Mouse (Mus musculus) frontal cortex, postnatal 25 days (tissue): ENCODE data around the gene Ccdc155.
A peak's percentile ranks its signal among the peaks of the same experiment; 100 is the strongest.
"Not testable (repeated sequence)": the region's sequence is repeated elsewhere in the genome, so short reads cannot be mapped to it uniquely, and the experiment has no call there.

Source experiments
- DNase-seq, 2 experiments: peaks; one replicate each; pipeline ENCODE4 v3.0.0; 2022; ENCODE audit warnings: low spot score in 2 of 2

Ccdc155 gene

DNA sequence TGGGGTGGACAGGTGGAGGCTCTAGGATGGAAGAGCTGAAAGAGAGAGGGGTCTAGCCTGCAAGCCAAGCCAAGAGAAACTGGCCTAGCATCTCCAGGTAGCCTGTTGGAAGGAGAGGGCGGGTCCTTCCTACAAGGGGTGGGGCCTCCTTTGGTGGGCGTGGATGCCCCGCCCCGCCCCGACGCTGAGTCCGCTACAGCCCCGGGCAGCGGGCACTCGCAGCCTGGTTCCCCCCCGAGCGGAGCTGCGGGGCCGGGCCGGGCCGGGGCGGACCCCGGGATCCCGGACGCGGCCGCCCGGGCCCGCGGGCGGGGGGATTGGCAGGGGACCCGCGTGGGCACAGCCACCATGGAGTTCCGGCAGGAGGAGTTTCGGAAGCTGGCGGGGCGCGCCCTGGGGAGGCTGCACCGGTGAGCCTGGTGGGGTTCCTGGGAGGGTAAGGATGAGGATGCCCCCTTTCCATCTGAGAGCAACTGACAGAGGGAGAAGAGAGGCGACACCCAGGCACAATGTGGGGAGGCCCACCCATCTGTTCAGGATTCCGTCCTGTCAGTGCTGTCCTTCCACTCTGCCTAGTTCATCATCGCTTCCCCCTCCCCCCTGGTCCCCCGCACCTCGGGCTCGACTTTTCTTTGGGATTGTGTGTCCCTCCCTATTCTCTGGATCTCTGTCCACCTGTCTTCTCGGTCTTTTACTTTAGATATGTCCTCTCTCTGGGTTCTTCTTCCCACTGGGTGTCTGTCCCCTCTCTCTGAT, 40.8 kb downstream of the Ccdc155 start, which contains the start of gene Slc17a7:
Gene Slc17a7 (plus strand): TSS at position 215 of the 756 bp plus-strand sequence.
- no peak for DNase-seq

- DNase-seq: no peak
Measured at GRCm38 (mm10) chr7:45162996-45163615, 41.6 kb downstream of the Ccdc155 start.

GRCm38 (mm10) chr7:45162551-45162950, 42.1 kb downstream of the Ccdc155 start:
- no peak for DNase-seq

- peak; percentile 89 to 90 for DNase-seq
Measured at GRCm38 (mm10) chr7:45161612-45162473, 42.8 kb downstream of the Ccdc155 start.

DNA sequence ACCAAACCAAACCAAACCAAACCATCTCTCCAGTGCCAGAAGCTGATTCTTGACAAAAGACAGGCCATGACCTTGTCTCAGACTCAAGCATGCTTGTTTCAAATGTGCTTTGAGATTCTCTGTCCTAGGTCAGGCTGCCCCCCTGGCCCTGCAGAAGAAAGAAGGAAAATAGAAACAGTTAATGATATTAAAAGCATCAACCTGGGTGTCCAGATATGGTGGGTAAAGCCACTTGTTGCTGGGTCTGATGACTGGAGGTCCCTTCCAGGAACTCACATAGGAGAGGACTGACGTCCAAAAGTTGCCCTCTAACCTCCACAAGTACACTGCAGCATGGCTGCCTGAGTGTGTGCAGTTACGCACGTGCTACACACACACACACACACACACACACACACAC, 43.8 kb downstream of the Ccdc155 start:
- DNase-seq: no peak

DNA sequence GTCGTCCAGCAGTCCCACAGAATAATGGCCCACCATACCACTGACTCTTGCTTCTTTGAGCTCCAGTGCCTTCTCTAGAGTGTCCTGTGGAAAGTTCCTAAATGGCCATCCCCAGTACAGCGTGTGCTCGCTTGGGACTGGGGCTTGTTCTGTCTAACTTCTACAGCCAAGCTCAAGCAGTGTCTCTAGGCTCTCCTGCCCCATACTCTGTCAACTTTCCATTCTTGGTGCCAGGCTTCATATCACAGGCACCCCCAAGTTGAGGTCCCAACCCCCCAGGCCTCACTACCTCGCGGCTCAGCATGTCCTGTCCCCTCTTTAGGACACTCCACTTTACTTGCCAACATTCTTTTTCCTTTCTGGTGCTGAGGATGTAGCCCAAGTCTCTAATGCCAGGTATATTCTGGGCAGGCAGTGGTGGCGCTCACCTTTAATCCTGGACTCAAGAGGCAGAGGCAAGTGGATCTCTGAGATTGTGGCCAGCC, 44.3 kb downstream of the Ccdc155 start:
- DNase-seq: no peak

DNA sequence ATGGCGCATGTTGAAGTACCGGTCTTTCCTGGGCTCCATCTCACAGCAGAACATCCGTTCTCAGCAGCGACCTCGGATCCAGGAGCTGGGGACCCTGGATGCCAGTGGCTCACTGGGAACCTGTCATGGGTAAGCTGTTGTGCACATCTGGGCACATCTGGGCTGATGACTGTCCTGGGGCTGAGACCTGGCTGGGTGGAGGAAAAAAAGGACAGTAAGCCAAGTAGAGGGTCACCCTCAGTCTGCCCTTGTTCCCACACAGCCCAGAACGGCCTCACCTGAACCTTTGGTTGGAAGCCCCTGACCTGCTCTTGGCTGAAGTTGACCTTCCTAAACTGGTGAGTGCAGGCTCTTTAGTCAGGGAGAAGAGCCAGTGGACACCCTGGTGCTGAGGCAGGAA, 45.7 kb downstream of the Ccdc155 start:
- no peak for DNase-seq

DNA sequence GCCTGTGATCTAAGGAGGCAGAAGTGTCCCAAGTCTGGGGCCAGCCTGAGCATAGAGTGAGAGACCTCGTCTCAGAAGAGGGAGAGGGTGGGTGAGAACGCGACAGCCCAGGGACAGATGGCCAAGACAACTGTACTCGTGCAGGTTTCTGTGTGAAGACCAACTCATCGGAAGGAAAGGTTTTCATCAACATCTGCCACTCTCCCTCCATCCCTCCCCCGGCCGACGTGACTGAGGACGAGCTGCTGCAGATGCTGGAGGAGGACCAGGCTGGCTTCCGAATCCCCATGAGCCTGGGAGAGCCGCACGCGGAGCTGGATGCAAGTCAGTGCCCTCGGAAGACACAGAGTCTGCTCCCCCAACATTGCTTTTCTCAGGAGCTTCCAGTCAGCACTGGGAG, 47.2 kb downstream of the Ccdc155 start:
- no peak for DNase-seq

- DNase-seq: no peak
Measured at GRCm38 (mm10) chr7:45156206-45156605, 48.5 kb downstream of the Ccdc155 start.

DNA sequence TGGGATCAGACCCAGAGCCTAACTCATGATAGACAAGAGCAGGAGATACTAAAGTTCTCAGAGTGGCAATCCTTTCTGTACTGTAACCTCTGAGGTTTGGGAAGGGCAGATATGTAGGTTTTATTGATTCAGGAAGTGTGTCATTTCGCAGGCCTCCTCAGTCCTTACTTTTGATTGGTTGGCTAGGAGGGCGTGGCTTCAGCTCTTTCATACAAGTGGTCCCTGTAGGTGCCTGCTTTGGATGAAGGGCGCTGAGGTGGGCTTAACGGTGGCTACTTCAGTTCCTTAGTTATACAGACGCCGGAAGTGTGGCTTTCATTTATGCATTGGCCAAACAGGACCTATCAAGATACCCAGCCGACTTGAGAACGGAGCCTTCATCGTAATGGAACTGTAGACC, 49.1 kb downstream of the Ccdc155 start:
- no peak for DNase-seq

- DNase-seq: no peak
Measured at GRCm38 (mm10) chr7:45154993-45155514, 49.6 kb downstream of the Ccdc155 start.

DNA sequence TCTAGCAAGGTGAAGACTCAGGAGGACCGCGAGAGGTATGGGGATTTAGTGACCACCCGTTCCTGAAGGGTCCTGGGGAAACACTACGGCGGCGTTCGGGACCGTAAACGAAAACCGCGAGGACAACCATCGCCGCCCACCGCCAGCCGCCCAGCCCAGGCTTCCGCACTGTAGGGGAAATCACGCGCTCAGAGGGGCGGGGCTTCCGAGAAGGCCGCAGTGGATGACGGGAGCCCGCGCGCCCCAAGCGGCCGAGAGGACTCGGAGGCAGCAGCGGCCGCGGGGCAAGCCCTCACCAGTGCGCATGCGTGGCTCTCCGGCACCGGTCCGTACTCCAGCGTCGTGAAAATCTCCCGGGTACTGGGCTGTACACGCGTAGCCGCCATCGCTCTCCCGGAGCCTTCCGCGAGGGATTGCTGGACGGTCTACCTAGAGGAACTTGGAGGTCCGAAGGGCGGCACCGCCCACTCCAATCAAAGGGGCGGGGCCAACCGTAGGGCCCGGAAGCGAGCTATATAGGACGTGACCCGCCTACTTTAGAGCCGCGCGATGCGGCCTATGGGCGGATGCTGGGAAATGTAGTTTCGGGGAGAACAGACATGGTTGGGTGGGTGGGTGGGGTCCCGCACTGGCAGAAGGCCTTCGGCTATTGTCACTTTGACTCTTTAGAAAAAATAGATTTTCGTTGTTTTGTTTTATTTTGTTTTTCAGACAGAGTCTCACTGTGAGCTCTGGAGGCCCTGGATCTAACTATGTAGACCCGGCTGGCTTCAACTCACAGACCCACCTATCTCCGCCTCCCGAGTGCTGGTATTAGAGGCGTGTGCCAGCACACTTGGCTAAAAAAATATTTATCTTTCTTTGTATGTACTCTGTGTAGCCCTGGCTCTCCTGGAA, 50.3 kb downstream of the Ccdc155 start, which contains the start of the genes Pih1d1 and Aldh16a1:
Gene Pih1d1 (plus strand): TSS at position 208 of the 897 bp plus-strand sequence.
Gene Aldh16a1 (minus strand): TSS at position 489 of the 897 bp plus-strand sequence.
- DNase-seq: peak; percentile 97

DNA sequence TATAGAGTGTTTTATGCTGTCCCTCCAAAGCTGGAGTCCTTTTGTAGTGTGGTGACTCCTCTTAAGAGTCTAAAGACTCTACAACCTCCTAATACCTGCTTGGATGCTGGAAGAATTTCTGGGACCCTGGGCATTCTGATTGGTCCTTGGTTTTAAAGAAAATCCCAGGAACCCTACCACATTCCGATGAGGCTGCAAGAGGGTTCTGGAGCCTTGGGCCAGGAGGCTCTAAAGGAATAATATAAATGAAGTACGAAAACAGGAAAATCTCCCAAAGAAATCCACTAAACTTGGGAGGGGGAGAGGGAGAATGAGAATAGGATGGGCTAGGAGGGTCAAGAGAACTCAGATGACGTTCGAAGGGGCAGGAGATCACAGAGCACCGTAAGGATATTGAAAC, 51.1 kb downstream of the Ccdc155 start:
- DNase-seq: no peak

- DNase-seq: not testable (repeated sequence)
Measured at GRCm38 (mm10) chr7:45153052-45153451, 51.6 kb downstream of the Ccdc155 start.

DNA sequence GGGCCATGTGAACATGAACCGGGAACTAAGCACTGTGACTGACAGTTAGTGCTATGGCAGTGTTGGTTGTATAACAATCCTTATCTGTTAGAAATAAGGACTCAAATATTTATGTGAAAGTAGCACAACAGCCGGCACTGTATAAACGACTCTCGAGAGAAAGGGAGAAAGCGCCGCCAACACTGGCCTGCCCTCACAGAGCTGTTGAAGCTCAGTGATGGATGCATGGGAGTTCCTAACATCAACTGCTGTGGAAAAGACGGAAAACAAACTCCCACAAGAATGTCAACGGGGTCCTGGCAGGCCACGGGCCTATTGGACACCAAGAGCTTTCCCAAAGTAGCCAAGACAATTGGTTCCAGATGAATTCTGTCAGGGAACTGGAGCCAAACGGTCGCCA, 53.4 kb downstream of the Ccdc155 start:
- no peak for DNase-seq

- DNase-seq: no peak
Measured at GRCm38 (mm10) chr7:45150321-45150720, 54.4 kb downstream of the Ccdc155 start.

DNA sequence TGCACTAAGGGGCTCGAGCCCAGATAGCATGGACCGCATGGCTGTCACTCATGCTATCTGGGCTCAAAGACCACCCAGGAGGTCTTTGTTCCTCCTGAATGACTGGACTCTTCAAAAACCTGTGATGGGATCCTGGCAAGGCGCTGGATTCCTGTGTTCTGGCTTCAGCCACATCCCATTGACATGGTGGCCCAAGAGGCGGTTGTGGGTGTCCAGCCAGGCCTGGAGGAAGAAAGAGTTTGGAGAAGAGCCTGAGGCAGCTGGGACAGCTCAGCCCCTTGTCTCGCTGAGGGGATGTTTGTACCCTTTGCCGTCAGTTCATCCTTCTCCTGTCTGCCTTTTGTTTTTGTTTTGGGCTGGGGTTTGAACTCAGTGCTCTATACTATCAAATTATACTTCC, 55.1 kb downstream of the Ccdc155 start:
- DNase-seq: no peak

DNA sequence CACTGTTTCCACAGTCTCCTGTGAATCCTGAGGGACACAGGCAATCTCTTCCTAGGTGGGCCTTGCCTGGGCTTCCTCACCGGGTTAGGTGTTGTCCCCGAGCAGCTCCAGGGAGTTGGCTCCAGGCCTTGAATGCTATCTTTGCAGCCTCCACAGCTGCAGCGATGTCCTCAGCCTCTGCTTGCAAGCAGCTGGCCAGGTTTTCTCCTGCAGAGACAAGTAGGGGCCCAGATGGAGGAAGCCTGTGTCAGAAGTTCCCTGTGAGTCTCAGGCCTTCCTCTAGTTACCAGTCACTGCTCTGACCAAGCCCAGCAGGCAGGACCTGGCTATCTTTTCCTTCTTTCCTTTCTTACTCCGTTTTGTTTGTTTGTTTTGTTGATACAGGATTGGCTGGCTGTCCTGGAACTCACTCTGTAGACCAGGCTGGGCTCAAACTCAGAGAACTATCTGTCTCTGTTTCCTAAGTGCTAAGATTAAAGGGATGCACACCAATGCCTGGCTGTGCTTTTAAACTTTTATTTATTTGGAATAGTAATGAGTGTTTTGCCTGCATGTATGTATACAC, 56.1 kb downstream of the Ccdc155 start:
- DNase-seq: no peak

DNA sequence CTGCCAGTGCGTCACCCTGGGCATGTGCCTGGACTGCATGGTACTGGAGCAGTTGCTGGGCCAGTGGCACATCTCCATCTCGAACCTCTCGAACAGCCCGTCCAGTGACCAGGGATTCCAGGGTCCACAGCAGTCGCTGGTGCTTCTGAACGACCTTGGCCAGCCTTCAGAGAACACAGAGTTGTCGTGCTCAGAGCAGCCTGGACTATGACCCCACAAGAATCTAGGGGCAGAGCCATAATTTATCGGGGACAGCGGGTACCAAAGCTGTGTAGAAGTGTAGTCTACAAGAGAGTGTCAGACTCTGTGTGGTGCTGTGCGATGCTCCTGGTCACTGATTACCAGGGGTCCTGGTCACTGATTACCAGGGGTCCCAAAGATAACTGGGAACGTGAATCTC, 56.8 kb downstream of the Ccdc155 start:
- DNase-seq: no peak

DNA sequence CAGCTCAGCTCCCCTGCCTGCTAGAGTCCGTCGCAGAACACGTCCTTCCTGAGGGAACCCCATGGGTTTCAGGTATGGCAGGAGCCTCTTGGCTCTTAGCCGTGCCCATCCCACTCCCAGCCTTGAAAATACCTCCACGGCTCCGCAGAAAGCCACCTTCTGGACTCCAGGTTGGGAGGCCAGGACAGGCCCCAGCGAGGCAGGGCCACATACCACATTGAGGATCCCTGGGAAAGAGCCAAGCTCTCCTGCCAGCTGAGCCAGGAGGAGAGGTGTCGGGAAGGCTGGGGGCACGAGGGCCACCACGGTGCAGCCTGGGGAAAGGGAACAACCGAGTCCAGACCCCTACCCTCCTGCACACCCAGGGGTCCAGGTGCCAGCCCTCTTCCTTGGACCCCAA, 57.4 kb downstream of the Ccdc155 start:
- DNase-seq: no peak
